Mouse (Mus musculus) monocyte, adult 2 months (primary cell): ENCODE data around the gene 3110009E18Rik.

ENCODE experiments used
- DNase-seq, 2 experiments: peaks; one replicate each; pipeline ENCODE4 v3.0.0; 2022; ENCODE audit warnings: low spot score in 2 of 2, low read depth in 1 of 2

Gene 3110009E18Rik

DNA sequence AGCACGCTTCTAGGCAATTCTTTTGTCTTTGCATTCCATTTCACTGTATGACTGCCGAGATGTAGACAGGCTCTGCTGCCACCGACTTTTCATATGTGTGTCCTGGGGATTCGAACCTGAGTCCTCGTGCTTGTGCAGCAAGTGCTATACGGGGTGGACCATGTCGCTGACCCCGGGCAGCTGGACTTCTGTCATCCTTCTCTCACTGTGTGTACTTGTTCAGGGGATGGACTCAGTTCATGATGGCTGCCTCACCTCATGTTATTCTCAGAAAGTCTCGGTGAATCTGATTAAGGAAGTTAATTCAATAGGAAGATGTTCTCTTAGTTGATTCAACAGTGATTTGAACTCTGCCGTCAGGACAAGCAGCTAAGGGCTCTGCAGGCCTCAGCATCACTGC lies 72.6 kb downstream of the 3110009E18Rik start:
- DNase-seq: no peak

DNA sequence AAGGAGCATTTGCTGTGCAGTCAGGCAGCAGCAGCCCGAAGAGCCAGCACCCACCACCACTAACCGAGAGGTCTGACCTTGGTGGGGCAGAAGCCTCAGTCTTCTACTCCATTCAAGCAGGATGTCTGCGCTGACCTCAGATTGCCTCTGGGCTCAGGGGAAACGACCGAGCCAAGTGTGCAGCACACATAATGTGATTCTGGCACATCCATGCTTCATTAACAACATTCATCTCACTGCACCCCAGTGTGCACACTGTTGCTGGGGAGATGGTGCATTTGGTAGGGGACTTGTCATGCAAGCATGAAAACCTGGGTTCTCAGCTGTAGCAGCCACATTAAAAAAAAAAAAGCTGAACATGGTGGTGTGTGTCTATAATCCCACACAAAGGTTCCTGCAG lies 75.0 kb downstream of the 3110009E18Rik start:
- no peak for DNase-seq

DNA sequence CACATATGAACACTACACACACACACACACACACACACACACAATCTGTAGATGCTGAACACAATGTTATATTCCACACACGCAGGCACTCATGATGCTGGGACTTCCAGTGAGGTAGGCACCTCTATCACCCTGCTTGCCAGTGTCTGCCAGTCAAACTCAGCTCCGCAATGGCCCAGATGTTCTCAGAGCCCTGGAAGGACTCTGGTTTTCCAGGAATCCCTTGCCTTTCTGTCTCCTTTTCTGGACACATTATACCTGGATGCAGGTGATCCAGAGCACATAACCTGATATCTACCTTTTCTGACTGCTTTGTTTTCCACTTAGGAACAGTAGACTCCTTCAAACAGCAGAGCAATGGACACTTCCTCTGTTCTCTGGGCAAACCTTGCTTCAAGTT lies 75.7 kb downstream of the 3110009E18Rik start:
- DNase-seq: no peak

DNA sequence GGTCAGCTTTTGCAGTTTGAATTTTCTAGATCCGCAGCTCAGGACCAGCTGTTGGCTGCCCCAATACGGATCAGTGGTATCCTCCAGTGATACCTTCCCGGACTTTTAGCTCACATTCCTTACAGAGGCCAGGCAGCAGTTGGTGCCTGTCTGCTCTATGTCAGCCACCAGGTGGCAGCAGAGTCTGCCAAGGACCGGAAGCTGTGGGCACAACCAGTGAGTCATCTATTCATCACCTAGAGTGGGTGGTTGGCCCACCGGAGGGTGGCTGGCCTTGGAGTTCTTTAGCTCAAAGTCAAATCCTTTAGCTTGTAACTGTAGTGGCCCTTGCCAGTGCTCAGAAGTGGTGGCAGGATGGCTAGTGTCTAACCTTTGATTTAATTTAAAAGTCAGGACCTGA lies 76.2 kb downstream of the 3110009E18Rik start:
- DNase-seq: peak; percentile 12 to 22

DNA sequence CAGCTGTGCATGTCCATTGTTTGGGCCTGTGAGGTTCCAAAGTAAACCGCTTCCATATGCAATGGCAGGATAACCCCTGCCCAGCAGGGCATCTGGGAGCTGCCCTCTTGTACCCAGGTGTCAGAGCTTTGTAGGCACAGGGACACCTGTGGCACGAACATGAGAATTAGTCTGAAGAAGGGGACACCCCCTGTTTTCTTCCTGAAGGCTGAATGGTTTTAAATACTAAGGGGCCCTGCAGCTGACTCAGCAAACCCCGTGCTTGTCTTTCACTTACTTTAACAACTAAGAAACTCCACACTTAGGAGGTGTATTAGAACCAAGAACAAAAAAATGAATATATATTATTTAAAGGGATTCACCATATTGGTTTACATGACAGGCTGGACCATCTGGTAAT lies 77.2 kb downstream of the 3110009E18Rik start:
- no peak for DNase-seq

DNA sequence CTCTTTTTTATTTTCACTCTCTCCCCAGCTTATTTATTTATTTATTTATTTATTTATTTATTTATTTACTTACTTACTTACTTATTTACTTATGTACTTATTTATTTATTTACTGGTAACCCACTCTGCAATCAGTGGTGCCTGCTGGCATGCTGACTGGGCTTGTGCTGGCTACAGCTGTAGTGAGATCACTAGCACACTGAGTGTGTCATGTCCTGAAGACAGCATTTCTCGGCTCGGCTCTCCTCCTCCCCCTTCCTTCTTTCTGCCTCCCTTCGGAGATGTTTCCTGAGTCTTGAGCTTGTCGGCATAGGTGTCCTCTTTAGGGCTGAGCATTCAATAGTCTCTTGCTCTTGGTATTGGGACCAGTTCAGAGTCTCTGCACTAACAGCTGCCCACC lies 78.0 kb downstream of the 3110009E18Rik start:
- no peak for DNase-seq

DNA sequence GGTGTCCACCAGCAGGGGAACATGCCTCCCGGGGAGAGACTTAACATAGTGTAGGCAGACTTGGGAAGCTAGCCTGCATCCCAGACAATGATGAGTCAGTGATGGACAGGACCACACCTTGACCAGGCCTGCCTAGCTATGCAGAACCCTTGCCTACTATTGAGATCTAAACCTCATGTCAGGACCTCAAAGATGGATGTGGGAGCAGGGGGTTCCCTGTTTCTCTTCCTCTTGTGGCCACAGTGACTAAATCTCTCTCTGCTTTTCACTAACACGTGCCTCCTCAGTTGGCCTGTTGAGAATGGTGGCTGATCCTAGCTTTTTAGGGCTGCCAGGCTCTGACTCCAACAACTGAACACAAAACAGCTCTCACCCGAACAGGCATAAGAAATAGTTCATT lies 81.6 kb downstream of the 3110009E18Rik start:
- peak; percentile 3 to 18 for DNase-seq

DNA sequence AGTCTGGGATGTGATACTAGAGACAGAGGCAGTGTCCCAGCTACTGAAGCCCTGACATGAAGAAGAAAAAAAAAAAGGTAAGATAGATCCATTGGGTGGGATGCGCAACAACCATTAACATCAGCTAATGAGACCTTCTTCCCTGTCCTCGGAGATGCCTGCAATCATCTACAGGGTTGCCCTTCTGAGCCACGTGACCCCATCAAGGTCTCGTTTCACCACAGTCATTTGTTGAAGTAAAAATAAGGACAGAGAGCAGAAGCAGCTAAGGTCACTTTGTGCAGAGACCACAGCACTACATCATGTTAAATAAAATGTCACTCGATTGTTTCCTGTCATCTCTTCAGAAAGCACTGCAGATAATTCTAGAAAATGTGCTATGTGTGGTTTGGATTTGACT lies 82.8 kb downstream of the 3110009E18Rik start:
- DNase-seq: no peak

DNA sequence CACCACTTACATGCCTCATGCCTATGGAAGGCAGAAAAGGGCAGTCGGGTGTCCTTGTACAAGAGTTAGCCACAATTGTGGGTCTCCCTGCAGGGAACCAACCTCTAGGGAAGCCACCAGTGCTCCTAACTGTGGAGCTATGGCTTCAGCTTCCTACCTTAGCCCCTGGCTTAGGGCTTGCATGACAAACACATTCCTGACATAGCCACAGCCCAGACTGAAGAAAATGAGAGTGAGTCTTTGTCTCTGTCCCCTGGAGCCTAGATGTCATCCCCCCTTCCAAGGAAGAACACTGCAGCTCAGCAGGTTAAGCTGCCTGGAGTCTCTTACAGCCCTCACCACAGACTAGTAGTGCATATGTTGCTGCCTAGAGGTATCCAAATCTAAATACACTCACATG lies 83.8 kb downstream of the 3110009E18Rik start:
- no peak for DNase-seq

DNA sequence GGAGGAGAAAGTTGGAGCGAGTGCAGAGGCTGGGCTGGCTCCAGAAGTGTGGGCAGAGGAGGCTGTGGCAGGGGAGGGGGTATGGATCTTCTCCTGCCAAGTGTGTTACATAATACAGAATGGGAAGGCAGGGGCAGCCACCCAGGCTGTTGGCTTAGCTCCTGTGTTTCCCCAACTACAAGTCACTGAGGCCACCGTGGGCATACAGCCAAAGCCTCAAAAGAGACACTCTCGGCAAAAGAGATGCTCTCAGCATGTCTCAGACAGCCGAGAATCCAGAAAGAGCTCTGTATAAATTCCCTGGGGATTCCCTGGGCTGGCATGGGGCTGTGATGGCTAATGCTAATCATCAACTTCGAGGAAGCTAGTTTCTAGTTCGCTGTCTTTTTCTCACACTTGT lies 86.6 kb downstream of the 3110009E18Rik start:
- DNase-seq: no peak

DNA sequence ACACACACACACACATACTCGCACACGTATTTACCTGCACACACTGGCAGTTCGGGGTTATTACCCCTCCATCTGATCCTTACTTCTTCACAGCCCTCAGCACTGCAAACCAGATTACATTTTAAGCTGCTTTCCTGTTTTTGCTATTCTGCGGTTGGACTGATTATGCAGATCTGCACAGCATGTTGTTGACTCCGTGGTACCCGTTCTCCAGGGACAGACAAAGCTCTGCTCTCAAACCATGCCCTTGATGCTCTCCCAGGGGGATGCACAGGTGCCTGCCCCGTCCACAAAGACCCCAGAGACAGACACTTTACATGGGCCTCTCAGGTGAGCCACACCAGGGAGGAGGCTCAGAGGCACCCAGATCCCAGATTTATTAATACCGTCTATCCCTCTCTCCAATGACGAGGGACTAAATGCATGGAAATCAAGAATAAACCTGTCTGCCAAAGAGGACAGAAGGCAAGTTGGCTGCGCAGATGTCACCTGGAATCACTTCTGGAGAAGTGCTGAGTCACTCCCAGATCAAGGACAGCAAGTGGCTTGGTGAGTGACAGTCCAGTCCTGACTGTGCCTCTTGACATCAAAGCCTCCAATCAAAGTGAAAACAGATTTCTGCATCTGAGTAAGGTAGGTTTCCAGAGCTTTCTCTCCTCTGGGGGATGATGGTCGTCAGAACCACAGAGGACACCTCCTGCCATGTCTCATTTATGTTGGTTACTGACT lies 87.7 kb downstream of the 3110009E18Rik start:
- no peak for DNase-seq

DNA sequence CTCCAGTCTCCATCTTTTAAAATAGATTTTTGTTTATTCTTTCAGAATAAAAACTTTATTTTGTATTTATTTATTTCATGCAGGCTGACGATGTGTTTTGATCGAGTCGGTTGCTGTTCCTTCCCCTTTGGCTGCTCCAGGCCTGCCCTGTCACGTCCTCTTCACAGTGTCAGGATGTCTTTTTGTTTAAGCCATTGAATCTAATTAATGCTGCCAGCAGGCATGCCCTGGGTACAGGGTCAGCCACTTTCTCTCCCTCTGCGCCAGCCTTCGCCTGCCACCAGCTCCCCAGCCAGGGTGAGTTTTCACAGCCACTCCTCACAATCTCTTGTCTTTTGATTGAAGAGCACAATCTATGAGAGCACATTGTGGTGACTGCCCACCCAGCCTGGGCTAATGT lies 99.9 kb downstream of the 3110009E18Rik start:
- DNase-seq: no peak

DNA sequence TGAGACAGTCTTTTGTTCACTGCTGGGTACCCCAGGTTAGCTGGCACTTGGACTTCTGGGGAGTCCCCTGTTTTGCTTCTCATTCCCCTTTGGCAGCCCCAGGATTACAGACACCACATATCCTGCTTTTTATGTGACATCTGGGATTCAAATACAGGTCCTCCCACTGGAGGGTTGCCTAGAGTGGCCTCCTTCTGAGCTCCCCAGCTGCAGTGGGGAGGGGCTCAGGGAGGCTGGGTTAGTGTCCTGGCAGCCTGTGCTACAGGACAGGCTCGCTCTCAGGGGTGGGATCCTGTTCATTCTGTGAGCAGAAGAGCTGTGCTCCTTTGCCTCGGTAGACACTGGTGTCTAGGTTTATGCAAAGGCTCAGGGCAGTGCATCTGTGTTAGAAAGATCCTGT lies 100.3 kb downstream of the 3110009E18Rik start:
- no peak for DNase-seq

DNA sequence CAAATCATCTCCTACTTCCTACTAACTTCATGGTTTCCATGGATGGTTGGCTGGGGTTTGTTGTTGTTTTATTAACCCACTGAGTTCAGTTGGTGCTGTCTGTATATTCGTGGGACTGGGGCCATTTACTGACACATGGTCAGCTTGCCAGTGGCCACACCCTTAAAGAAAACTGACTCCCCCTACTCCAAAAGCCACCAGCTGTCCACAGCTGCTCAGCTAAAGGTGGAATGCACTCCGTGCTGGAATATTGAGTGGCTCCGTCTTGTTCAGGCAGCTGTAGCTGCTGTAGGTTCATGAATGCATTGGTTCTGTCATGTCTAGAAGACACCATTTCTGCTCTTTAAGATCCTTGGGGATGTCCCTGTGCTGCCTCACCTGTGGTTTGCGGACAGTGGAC lies 102.6 kb downstream of the 3110009E18Rik start:
- DNase-seq: no peak

DNA sequence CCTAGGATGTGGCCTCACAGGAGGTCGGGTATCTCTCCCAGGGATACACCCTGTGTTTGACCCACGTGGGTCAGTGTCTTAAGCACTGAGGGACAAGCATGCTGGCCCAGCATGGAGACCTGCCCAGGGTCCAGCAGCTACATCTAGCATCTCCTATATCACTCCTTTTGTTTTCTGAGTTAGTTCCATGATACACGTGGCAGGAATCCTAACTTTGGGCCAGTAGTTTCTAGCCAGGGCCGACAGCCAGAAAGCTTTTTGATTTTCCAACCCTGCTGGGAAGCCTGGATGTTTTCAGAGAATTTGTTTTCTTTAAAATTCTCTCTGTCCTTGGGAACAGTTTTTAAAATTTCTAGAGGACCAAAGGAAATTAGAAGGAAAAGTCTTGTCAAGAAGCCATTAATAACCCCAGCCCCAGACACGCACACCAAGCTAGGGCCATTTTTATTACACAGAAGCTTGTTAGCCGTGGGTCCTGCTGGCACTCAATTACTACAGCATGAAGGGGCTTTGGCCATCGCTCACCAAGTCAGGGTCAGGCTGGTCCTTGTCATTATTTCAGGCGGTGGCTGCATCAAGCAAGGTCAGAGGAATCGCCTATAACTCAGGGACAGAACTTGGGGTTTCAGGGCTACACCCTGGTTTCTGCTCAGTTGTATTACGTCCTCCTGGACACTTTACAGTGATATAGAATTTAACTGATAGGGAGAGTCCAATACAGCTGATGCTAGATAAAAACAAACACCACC lies 108.9 kb downstream of the 3110009E18Rik start:
- DNase-seq: no peak

DNA sequence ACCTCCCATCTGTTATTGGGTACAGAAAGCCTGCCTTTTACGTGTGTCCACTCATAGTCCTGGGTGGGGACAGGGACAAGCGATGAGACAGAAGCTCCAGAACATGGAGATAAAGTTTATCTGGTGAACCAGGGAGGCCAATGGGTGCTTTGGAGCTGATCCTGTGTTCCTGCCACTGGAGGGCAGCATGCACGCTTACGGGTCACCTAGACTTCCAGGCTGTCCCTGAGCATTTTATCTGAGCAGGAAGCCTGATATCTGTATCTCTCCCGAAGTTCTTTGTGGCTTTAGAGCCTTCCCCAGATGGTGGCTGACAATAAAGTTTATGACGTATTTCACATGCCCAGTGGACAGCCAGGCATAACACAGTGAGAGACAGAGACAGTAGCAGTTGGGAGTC lies 110.3 kb downstream of the 3110009E18Rik start:
- no peak for DNase-seq

DNA sequence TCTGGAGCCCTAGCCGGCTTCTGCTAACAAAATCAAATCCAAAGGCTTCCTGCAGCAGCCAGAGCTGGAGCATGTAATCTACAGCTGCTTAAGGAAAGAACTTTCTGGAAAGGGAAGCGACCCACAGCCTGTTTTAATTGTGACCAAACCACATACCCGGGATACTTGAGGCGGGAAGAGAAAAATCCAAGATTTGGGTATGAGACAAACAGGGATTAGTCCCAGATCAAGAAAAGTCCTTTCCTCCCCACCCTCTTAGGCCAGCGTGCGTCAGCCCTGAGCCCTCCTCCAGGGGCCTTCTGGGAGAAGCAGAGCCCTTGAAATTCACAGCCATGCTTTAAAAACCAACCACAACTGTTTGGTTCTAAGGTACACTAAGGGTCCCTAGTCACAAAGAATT lies 111.2 kb downstream of the 3110009E18Rik start:
- DNase-seq: no peak

DNA sequence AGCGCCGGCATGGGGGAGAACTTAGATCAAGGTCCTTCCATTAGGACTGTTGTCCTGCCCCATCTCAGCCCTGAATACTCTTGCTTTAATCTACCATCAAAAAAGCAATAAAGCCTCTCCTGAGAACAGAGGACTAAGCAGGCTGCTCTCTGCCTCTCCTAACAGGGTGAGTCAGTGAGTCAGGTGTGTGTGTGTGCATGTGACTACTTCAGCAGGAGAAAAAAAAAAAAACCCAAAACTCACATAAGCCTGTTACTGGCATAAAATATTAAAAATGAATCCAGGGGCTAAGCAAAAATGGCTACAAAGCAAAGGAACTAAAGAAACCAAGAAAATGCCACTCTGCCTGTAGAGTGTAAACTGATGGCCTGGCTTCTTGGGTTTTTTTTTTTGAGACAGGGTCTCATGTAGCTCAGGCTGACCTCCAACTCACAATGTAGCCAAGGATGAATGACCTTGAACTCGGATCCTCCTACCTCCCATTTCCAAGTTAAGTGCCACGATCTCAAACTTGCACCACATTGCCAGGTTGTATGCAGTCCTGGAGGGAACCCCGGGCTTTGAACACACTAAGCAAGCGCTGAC lies 114.7 kb downstream of the 3110009E18Rik start:
- no peak for DNase-seq

DNA sequence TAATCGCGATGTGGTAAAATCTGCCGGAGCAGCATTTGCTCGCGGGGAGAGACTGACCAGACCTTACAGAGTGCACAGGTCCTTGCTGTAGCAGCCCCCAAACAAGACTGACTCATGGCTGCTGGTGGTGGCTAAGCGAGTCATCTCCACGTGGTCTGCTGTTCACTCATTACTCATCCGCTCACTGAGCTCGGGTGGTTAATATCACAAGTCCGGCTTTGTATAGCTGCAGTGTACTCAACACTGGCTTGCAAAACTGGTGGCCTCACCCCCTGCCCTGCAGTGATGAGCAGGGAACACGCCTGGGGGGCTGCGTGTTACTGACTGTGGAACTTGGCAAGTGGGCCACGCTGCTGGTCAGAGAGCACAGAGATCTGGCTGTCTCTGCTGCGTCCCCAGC lies 115.4 kb downstream of the 3110009E18Rik start:
- DNase-seq: no peak

DNA sequence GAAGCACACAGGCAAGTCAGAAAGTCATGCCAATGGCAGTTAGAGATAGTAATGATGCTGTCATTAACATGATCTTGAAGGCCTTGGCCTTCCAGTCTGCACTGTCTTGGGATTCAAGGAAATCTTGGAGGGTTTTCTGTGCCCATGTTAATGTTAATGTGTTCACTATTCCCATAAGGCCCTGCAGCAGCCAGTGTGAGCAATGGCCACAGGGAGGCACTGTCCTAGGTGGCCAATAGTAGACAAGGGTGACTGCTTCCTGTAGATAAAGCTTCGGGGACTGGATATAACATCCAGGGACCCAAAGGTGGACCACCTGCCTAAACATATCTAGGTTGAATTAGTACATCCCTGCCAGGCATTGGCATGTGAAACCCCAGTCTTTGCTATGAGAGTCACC lies 116.1 kb downstream of the 3110009E18Rik start:
- no peak for DNase-seq
